Mouse (Mus musculus): ENCODE results near the gene Eml2. TPM values are rescaled to one million over a fixed set of nuclear protein-coding genes. Genes with fewer than 3 reads are reported as not detected.

Eml2 gene
- total RNA-seq, 4 experiments from 2014 or later = 32.0 to 45.7 (median 35.7) TPM

- DNase-seq (ENCODE audit: low spot score) = no peak
Observed at GRCm38 (mm10) chr7:19229404-19229803, 53.2 kb downstream of the Eml2 start.

DNA sequence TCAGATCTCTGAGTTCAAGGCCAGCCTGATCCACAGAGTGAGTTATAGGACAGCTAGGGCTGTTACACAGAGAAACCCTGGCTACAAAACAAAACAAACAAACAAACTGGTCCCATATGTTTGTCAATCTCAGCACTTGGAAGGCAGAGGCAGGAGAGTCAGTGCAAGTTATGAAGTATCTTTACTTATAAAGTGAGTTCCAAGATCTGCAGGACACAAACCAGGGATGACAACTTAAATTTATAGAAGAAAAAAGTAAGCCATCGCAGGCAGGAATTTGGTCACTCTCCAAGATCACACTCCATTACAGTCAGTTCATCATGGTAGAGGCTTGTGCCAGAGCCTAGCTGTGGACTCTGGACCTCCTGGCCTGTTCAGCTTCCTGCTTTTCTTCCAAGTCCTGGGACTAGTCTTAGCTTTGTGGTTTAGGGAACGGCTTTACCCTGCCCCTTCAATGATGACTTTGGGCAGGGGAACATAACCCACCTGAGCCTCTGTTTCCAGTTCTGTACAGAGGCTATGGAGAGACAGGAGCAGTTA is 53.9 kb downstream of the Eml2 start:
- DNase-seq (ENCODE audit: low spot score) = no peak

- DNase-seq (ENCODE audit: low spot score) = no peak
Observed at GRCm38 (mm10) chr7:19230899-19231298, 54.7 kb downstream of the Eml2 start.

- no peak for DNase-seq (ENCODE audit: low spot score)
Observed at GRCm38 (mm10) chr7:19231849-19232248, 55.6 kb downstream of the Eml2 start.

GRCm38 (mm10) chr7:19234652-19235051 is 58.4 kb downstream of the Eml2 start:
- DNase-seq (ENCODE audit: low spot score) = no peak

- no peak for DNase-seq (ENCODE audit: low spot score)
Observed at GRCm38 (mm10) chr7:19235092-19235671, 59.0 kb downstream of the Eml2 start.

DNA sequence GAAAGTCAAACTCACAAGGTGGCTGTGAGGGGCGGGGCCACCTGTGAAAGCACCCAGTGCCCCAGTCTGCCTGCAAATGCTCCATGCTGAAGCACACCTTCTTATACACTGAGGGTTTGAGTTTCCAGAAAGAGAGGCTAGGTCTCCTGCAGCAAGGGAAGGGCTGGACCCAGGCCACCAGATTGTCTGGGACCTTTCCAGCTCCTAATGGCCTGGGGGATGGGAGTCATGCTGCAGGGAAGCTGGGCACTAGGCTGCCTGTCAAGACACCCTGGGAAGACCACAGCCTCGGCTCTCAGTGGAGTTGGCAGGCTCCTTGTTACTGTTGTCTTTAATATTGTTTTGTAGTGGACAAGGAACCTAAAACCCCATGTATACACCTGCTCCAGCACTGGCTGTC is 60.2 kb downstream of the Eml2 start:
- peak; percentile 48 for DNase-seq (ENCODE audit: low spot score)

DNA sequence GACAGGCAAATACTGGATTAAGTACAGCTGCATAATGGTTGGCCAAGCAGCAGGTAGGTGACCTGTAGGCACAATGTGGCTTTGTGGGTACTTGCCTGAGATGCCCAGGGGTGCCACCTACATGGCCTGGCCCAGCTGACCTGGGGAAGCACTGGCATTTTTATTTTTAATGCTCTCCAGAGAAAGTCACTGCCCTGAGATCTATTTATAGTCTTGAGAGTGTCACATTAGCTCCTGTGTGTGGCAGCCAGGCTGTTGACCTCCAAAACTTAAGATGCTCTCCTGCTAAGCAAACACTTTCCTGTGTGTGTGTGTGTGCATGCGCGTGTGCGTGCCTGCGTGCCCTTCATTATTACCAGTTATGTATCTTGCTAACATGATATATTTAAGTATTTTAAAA is 62.1 kb downstream of the Eml2 start:
- peak; percentile 49 for DNase-seq (ENCODE audit: low spot score)

DNA sequence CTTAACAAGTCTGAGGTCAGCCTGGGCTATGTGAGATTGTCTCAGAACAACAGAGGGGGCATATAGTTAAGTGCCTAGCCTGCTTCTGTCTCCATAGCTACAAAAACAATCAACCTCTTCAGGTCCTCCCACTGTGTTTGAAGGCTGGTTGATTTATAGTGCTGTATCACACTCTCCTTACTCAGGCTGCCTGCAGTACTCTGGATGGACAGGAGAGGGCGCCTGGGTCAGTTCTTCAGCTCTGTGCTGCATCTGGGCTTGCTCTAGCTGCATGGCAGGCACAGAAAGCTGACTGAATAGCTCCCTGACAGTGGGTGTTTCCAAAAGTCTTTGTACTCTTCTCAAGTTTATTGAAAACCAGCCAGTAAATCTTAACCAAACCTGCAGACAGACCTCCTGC is 63.2 kb downstream of the Eml2 start:
- DNase-seq (ENCODE audit: low spot score) = peak; percentile 90

- DNase-seq (ENCODE audit: low spot score) = no peak
Observed at GRCm38 (mm10) chr7:19239986-19240385, 63.8 kb downstream of the Eml2 start.

- no peak for DNase-seq (ENCODE audit: low spot score)
Observed at GRCm38 (mm10) chr7:19240905-19241463, 64.8 kb downstream of the Eml2 start.

GRCm38 (mm10) chr7:19242005-19242404 is 65.8 kb downstream of the Eml2 start:
- no peak for DNase-seq (ENCODE audit: low spot score)

DNA sequence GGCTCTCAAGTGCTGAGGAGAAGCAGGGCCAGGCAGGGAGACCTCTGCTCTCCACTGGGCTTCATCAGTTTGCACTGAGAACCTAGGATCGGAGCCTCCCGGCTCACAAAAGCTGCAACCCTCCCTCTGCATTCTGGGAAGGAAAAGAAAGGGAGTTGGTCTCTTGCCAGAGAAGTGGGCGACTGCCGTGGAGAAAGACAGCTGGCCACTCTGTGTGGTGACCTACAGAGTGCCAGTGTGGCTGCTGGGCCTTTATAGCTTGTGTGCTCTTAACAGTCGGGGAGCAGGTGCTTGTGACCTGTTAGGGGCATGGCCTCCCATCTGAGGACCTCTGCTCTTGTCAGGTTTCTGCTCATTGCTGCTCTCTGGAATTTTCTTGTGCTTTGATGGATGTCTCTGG is 67.6 kb downstream of the Eml2 start:
- DNase-seq (ENCODE audit: low spot score) = no peak

DNA sequence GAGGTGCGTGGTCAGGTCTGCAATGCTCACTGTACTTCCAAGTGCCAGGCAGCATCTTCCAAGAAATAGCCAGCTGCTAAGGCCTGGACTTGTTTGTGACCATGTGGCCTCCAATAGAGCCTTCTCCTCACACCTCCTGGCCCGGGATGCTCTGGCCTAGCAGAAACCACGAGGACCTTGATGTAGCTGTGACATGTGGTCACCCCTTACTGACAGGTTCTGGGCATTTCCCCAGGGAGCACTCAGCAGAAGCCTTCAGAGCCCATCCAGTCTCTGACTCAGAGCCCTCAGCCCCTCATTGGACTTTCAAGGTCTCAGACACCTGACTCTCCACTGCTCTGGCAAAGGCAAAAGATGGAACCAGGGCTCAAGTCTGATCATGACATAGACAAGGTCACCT is 68.9 kb downstream of the Eml2 start:
- DNase-seq (ENCODE audit: low spot score) = no peak

DNA sequence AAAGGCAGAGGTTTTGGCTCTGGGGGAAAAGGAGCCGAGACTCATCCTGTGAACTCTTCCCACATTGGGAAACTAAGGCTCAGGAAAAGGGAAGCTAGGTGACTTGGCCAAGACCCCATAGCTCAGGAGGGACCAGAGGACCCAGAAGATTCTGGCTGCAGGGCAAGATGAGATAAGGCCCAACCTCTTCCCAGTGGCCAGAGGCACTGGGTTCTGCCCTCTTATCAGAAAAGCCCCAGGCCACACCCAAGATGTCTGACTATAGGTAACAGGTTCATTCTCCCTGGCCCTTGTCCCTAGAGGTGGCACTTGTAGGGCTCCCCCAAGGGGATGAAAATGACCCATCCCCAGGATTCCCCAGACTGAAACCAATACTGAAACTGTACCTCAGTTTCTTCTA is 70.6 kb downstream of the Eml2 start:
- no peak for DNase-seq (ENCODE audit: low spot score)

- no peak for DNase-seq (ENCODE audit: low spot score)
Observed at GRCm38 (mm10) chr7:19247511-19247910, 71.3 kb downstream of the Eml2 start.

GRCm38 (mm10) chr7:19252078-19252477 is 75.9 kb downstream of the Eml2 start:
- no peak for DNase-seq (ENCODE audit: low spot score)

- no peak for DNase-seq (ENCODE audit: low spot score)
Observed at GRCm38 (mm10) chr7:19253437-19253836, 77.2 kb downstream of the Eml2 start.

GRCm38 (mm10) chr7:19255395-19255794 is 79.2 kb downstream of the Eml2 start:
- DNase-seq (ENCODE audit: low spot score) = no peak
